Mouse (Mus musculus) kidney, postnatal 36 days (tissue): ENCODE data around the gene Agps.
A peak's percentile ranks its signal among the peaks of the same experiment; 100 is the strongest.
"Not testable (repeated sequence)": the region's sequence is repeated elsewhere in the genome, so short reads cannot be mapped to it uniquely, and the experiment has no call there.

Experiments
- DNase-seq, 2 experiments: peaks; one replicate each; pipeline ENCODE4 v3.0.0; 2021 to 2022; ENCODE audit warnings: mixed read lengths in 2 of 2

Gene Agps

GRCm38 (mm10) chr2:75930941-75931340 is 99.0 kb downstream of the Agps start:
- DNase-seq = no peak

DNA sequence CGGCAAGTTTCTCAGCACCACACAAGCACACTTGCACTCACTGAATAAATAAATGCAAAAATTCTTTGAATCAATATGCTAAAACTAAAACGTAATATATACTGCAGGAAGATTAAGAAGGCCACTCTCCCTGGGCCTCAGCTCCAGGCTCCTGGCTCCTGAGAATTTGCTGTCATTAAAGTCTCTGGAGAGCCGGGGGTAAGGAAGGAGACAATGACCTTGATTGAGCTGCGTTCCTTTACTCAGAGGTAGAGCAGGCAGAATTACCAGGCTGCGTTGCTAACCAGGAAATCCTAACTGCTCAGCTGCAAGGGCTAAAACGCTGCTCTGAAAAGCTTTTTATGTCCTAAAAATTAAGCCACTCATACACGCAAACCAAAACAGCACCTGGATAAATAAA is 101.6 kb downstream of the Agps start:
- DNase-seq = no peak

DNA sequence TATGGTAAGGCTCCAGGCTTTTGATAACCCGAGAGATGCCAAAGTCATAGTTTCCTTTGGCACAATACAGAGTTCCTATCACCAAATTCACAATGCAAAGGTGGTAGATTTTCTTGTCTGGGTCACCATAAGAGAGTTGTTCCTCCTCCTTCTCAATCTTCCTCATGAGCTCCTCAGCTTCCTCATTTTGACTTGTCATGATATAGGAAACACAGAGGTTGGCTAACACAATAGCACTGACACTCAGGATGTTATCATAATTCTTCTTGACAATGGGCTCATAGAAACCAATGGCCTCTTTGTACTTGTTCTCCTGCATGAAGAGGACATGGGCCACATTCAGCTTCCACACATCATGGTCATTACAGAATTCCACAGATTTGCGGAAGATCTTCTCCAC is 104.7 kb downstream of the Agps start:
- DNase-seq = not testable (repeated sequence)

DNA sequence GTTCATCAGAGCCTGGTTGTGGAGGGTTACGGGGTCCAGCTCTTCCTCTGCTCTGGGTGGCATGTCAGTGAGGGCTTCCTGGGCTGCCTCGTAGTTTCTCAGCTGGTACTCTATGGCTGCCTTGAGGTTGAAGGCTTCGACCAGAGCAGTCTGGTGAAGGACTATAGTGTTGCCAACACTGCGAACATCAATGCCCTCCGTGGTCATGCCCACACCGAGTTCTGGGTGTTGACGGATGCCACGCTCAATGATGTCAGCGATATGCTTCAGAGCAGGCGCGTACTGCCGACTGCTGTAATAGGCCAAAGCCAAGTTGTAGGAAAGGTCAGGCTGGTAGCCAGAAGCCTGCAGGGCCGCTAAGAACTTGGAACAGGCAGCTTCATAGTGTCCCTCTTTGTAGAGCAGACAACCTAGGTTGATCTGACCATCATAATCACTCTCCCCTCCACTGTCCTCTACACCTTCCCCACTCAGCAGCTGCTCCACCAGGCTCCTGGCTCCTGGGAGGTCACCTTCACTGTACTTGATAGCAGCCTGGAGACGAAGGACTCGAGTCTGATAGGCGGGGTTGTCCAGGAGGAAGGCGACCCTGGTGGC is 105.6 kb downstream of the Agps start:
- DNase-seq = not testable (repeated sequence)

DNA sequence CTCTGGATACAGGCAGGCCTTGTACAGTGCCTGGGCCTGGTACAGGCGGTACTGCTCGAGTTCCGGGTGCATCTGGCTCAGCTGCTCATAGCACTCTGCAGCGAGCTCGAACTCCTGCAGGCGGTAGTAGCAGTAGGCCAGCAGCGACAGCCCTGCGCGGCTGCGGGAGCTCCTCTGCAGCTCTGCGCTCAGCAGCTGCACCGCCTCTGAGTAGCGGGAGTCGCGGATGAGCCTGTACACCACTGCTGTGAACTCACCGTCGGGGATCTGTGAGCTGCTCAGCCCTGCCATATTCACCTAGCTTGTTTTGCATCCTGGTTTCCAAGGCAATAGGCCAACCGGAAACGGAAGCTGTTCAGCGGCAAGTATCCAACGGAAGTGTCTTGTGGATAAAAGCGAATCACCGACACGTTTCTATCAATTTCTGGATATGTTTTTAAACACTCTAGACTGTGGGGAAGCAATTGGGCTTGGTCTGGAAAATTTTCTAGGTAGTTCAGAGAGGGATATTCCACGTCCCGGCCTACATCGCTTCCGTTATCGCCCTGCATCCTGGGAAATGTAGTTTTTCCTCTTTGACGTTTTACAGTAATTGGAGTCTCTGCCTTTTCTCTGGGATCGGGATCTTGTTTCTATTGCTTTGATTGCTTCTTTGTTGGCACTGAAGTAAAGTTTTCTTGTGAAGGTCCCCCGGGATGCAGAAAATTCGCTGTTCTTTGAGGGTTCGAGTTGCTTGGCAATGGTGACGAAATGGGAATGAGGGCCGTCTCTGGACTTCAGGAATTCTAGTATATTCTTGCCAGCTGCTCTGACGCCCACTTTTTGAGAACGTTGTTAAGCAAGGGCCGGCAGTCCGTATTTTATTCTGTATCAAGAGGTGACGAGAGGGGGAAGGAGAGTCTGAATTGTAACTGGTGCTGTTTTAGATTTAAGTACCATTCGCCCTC is 106.4 kb downstream of the Agps start, which contains the start of gene Ttc30b:
Ttc30b (minus strand) TSS at position 469 of the 947 bp plus-strand sequence.
- peak; percentile 82 to 89 for DNase-seq

DNA sequence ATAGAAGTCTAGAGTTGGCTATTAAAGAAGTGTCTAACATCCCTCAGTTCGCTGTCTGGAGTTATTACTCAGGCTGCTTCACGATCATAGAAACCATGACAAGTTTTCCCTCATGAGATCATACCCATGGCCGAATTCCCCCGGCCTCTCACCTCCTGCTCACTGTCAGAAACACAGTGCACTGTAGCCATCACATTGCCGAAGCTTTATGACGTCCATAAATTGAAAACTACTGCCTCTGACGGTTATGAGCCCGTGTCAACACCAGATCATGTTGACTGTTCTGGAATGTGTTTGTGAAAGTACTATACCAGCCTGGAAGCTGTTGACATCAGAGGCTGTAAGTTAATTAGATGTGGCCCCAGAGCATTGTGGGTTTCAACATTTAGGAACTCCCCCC is 118.7 kb downstream of the Agps start:
- no peak for DNase-seq

GRCm38 (mm10) chr2:75953320-75953719 is 121.3 kb downstream of the Agps start:
- DNase-seq = no peak

- DNase-seq = no peak
Measured at GRCm38 (mm10) chr2:75955709-75956108, 123.7 kb downstream of the Agps start.

DNA sequence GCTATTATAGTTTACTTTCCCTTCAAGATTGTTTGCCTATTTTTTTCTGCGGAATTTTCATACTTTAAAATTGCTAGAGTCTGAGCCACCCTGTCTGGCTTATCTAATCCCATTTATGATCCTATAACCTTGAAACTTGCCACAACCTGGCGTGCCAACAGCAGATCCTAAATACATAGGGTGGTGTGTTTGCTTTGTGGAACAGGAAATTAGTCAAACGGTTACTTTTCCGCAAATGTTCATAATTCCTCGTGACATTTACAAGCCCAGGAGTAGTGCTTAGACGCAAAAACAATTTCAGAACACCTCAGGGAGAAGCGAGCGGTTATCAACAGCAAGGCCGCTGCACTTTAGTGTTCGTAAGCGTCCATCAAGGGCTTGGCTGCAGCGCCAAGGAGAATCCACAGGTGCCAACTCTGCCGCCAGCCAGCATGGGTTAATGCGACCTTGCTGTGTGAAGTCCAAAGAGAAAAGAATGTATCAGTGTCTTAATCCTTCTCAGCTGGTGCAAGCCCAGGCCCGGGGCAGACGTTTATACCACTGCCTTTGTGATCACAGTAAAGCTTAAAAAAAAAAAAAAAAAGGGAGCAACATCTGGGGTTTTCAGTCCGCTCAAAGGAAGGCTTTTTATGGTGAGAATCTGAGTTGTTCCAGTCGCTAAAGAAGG is 127.3 kb downstream of the Agps start:
- peak in 1 of 2 experiments; percentile 20 for DNase-seq

DNA sequence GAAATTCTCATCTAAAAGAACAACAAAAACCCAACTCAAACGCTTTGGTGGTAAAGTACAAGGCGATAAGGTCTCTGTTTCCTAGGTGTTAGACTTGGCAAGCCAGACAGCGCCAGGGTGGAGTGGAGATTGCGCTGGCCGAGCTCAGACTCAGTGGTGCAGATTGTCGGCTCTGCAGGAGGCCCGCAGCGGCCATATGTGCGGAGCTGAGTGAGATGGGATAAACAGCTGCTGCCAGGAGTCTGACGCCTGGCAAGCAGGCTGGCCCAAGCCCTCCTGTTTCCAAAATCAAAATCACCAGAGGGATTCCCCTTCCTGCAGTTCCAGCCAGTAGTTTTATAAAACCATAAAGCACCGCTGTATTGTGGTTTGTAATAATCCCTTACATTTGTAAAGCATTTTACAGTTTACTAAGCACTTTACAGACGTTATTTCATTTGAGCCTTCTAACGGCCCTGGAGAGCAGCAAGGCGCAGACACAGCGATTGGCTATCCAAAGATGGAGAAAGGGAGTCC is 127.9 kb downstream of the Agps start:
- DNase-seq = no peak

DNA sequence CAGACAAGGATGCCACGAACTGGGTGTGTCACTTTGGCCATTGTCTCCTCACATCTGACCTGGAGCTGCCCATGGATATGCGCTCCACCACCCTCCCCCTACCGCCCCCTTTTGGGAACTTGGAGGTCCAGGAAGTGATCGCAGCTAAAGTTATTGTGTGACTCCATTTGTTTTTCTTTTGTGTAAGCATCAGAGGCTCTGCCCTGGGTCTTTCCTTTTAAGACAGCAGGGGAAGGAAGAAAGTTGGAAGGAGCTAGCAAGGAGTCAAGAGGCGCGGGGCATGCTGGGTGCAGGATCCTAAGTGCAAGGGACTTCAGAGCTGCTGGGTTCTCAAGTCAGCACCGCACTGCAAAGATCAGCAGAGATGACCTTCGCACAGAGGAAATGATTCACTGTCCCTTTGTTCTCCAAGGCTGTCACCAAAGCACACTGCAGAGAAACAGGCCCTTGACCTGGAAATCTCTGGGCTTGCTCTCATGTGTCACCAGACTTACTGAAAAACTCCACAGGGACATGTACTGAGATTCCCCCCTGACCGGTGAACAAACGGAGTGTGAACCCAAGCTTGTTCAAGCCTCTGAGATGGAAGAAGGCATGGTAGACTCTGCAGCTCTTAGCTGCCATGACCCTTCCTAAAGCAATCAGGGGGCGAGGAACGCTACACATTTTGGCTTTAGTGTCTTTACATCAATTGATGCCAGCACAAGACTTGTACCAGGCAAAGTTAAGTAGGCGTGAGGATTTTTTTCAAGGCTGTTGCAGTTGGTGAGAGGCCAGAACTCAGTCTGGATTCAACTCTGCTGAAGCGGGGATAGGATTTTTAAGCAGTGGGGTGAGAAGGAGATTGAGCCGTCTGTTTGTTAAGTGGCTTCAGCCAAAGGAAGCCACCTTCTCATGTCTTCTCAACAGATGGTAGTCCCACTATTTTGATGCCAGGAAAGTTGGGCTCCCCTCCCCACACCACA is 128.7 kb downstream of the Agps start:
- peak; percentile 50 for DNase-seq

DNA sequence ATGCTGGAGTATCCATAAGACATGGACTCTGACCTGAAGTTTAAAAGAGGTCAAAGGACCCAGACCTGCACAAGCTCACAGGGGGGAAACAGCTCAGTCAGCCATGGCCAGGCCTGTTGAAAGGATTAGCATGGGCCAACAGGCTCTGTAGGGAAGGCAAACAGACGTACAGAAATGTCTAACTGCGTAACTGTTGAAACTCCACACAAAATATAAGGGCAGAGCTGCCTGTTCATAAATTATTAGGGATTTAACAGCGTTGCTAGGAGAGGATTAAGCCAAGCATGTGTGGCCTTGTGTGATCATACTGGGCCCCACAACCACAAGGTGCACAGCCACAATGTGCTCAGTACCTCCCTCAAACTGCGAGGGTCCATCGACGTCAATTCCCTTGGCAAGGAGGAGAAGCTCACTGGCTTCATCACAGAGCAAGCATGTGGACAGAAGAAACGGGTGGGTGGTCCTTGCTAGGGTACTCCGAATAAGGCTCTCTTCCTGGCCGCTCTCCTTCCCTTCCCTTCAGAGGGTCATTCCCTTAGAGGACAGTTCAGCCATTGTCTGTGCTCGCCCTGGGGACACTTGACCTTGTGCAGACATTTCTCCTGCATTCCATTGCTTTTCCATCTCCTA is 131.3 kb downstream of the Agps start:
- DNase-seq = no peak

- no peak for DNase-seq
Measured at GRCm38 (mm10) chr2:75964051-75964450, 132.1 kb downstream of the Agps start.

- peak; percentile 59 to 79 for DNase-seq
Measured at GRCm38 (mm10) chr2:75964512-75964911, 132.5 kb downstream of the Agps start.

GRCm38 (mm10) chr2:75964972-75965371 is 133.0 kb downstream of the Agps start:
- DNase-seq = peak; percentile 63 to 64

DNA sequence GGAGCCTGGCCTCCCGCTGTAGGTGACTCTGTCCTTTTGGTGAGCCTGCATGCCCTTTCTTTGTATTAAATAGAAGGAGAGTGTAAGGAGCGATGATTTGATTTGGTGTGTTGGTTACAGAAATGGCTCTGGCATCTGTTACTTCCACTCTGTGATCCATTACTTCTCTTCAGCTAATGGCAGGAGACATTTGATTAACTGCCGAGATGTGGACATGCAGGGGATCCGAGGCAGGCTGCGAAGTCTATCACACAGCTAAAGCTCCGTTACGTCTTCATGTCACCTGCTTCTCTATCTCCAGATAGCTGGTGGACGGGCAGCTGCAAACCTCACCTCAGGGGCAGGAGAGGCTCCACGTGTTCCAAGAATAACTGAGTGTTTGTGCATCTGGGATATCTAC is 142.2 kb downstream of the Agps start:
- DNase-seq = no peak

GRCm38 (mm10) chr2:75976070-75976469 is 144.1 kb downstream of the Agps start:
- DNase-seq = not testable (repeated sequence)

DNA sequence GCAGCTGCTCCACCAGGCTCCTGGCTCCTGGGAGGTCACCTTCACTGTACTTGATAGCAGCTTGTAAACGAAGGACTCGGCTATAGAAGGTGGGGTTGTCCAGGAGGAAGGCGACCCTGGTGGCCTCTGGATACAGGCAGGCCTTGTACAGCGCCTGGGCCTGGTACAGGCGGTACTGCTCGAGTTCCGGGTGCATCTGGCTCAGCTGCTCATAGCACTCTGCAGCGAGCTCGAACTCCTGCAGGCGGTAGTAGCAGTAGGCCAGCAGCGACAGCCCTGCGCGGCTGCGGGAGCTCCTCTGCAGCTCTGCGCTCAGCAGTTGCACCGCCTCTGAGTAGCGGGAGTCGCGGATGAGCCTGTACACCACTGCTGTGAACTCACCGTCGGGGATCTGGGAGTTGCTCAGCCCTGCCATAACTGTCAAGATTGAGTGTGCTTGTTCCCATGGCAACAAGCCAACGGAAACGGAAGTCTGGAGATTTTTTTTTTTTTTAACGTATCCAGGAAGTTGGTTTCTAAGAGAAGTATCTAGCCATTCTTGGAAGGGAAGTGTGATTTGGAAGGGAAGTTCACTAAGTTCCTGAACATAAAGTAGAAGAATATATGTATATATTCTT is 145.9 kb downstream of the Agps start, which contains the start of gene Ttc30a2:
Ttc30a2 (minus strand) TSS at position 419 of the 617 bp plus-strand sequence.
- DNase-seq = peak; percentile 62 to 71
